Mouse (Mus musculus) lung, adult 2 months (tissue): ENCODE measurements around the gene Mrpl1.

Experiments used
- CTCF ChIP-seq: fragments of 200-500 bp; IDR thresholded peaks from 2 replicates; pipeline ENCODE4 v1.5.1; 2011; ENCODE audit warnings: mild to moderate bottlenecking, low read length, control low read depth; ENCODE audit not compliant: insufficient read depth
- POLR2A ChIP-seq: fragments of 200-500 bp; IDR thresholded peaks from 2 replicates; pipeline ENCODE4 v1.6.1; 2011; ENCODE audit warnings: low read depth, mild to moderate bottlenecking, control low read depth, low read length, borderline replicate concordance; ENCODE audit errors: extremely low read depth

- TF ChIP-seq CTCF, result no peak
- TF ChIP-seq POLR2A, result no peak
Measured at GRCm38 (mm10) chr5:96271070-96271469, 61.8 kb downstream of the Mrpl1 start.
